Mouse (Mus musculus) E14TG2a.4 (cell line): ENCODE results near the gene Gm12216.
"Not testable (repeated sequence)": the region's sequence is repeated elsewhere in the genome, so short reads cannot be mapped to it uniquely, and the experiment has no call there.

Experiments
- H3K27me3 ChIP-seq: 2 replicates; pipeline ENCODE4 v1.6.1; 2014; ENCODE audit warnings: low read length, control low read depth; ENCODE audit not compliant: insufficient read depth
- H3K36me3 ChIP-seq: 2 replicates; pipeline ENCODE4 v1.6.1; 2014; ENCODE audit warnings: low read length, control low read depth; ENCODE audit not compliant: insufficient read depth
- H3K4me1 ChIP-seq: replicated peaks from 2 replicates; pipeline ENCODE4 v1.6.1; 2014; ENCODE audit warnings: low read depth, low read length, control low read depth
- H3K4me3 ChIP-seq: replicated peaks from 2 replicates; pipeline ENCODE4 v1.5.1; 2014; ENCODE audit warnings: mild to moderate bottlenecking, low read length
- H3K9me3 ChIP-seq: 2 replicates; pipeline ENCODE4 v1.6.1; 2014; ENCODE audit warnings: low read length, control low read depth
- CTCF ChIP-seq: conservative IDR thresholded peaks from 2 replicates; pipeline ENCODE4 v1.5.1; 2014; ENCODE audit warnings: low read length
- NANOG ChIP-seq: IDR thresholded peaks from 2 replicates; pipeline ENCODE4 v1.6.1; 2014; ENCODE audit warnings: borderline replicate concordance, low read length, mixed read lengths
- POU5F1 ChIP-seq: IDR thresholded peaks from 2 replicates; pipeline ENCODE4 v1.6.1; 2014; ENCODE audit warnings: low read length, borderline replicate concordance

Gene Gm12216

DNA sequence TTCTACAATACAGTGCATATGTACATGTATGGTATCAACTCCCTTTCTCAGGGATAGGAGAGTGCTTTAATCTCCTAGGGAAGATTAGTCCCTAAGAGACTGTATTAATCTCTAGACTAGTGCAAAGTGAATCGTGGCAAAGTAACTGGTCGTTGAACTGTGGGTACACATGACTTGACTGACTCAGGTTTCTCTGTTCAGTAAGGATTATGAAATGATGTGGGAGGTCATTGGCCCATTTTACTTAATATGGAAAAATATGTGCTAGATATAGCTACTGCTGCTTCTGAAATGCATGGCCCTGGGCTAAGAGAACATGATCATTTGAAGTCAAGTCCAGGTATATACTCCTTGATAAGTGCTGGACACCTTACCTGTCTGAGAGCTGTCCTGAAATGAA, 24.2 kb upstream of the Gm12216 start:
- Histone ChIP-seq H3K27me3 (no peaks in the 10 kb centered on the region), H3K4me3 (no peak overlapping the region), H3K4me1 (peaks cover 5% of the 10 kb centered on the region; the same call in 1 of the 2 replicates), H3K9me3 (no peaks in the 10 kb centered on the region), H3K36me3 (no peaks in the 10 kb centered on the region)
- TF ChIP-seq NANOG (no peak), CTCF (no peak), POU5F1 (no peak)

GRCm38 (mm10) chr11:53878096-53878495, 19.0 kb upstream of the Gm12216 start:
- not testable (repeated sequence) for H3K4me3 ChIP-seq, H3K36me3 ChIP-seq, H3K27me3 ChIP-seq, H3K9me3 ChIP-seq, H3K4me1 ChIP-seq

DNA sequence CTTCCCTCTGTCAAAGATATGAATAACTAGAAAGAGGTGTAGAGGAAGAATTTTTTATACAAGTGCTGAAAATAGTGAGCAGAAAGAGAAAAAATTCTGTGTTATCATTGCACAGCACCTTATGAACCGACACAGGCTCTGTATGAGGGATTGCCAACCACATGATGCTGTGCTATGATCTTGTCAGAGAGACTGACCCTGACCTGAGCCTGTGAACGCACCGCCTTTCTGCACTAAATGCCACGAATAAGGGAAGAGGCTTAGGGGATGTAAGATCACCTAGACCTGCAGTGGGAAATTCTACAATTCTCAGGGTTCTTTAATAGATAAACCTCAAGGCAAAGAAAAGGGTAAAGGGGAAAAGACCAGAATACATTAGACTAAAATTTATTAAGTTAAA, 17.4 kb upstream of the Gm12216 start:
- peaks cover 16% of the 10 kb centered on the region for H3K4me1 ChIP-seq
- H3K36me3 ChIP-seq, result peaks cover 16% of the 10 kb centered on the region
- H3K27me3 ChIP-seq, result no peaks in the 10 kb centered on the region
- no peak overlapping the region for H3K4me3 ChIP-seq
- TF ChIP-seq POU5F1, result no peak
- no peak for TF ChIP-seq NANOG
- no peak for TF ChIP-seq CTCF
- no peaks in the 10 kb centered on the region for H3K9me3 ChIP-seq

DNA sequence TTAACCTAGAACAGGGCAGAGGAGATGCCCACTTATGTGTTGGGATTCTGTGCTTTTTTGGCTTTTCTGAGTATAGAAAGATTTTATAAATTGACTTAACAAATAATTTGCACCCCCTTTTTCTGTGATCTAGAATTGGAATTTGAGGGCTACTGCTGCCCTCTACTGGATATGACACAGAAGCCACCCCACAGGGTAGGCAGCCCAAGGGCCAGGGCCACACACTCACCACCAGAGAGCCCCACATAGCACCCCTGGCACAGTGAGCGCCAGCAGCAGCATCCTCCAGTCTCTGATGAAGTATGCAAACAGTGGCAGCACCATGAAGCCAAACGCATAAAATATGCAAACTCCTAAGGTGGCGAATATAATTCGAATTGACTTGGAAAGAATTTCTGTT, 15.7 kb upstream of the Gm12216 start:
- peaks cover 19% of the 10 kb centered on the region for H3K4me1 ChIP-seq
- no peaks in the 10 kb centered on the region for H3K9me3 ChIP-seq
- peaks cover 24% of the 10 kb centered on the region for H3K36me3 ChIP-seq
- H3K4me3 ChIP-seq, result no peak overlapping the region
- H3K27me3 ChIP-seq, result no peaks in the 10 kb centered on the region
- TF ChIP-seq NANOG (no peak), POU5F1 (no peak), CTCF (peak; percentile 32)

- peak; percentile 18 for TF ChIP-seq CTCF
- not testable (repeated sequence) for H3K9me3 ChIP-seq, H3K4me3 ChIP-seq, H3K27me3 ChIP-seq
- H3K36me3 ChIP-seq, result peaks cover 27% of the 10 kb centered on the region
- peaks cover 19% of the 10 kb centered on the region for H3K4me1 ChIP-seq
Measured at GRCm38 (mm10) chr11:53873909-53874704, 15.1 kb upstream of the Gm12216 start.

DNA sequence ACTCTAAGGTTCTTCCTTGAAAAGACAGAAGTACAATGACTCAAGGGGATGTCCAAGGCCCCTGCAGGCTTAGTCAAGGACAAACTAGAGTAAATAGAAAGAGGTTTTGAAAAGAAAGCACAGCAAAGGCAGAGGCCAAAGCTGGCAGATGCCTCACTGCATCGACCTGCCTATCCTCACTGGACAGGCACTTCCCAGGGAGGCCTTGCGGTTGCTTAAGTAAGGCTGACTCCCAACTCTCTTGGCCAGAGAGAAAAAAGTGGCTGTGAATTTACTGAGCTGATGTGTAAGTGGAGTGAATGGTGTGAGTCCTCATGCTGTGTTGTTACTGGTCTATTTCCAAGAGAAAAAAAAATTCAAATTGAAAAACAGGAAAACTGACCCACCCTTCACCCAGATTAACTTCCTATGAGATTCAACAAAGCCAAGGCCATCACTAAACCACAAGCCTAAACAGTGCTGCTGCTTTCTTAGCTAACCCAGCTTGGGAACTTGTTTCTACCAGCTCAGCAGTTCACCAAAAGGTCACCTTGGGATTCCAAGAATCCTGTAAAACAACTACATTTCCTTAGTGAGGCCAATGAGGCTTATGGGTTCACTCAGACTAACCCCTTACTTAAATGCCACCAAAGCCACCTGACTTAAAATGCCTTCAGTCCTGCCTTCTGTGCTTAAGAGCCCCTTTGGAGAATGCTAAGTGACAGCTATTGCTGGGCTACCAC, 12.9 kb upstream of the Gm12216 start:
- Histone ChIP-seq H3K36me3 (peaks cover 27% of the 10 kb centered on the region), H3K9me3 (no peaks in the 10 kb centered on the region), H3K4me3 (no peak overlapping the region), H3K27me3 (no peaks in the 10 kb centered on the region), H3K4me1 (peaks cover 19% of the 10 kb centered on the region)
- no peak for TF ChIP-seq POU5F1
- no peak for TF ChIP-seq CTCF

GRCm38 (mm10) chr11:53869172-53869571, 10.1 kb upstream of the Gm12216 start:
- Histone ChIP-seq H3K9me3 (no peaks in the 10 kb centered on the region), H3K36me3 (peaks cover 31% of the 10 kb centered on the region), H3K27me3 (no peaks in the 10 kb centered on the region), H3K4me3 (no peak overlapping the region), H3K4me1 (peaks cover 15% of the 10 kb centered on the region)
- no peak for TF ChIP-seq POU5F1
- TF ChIP-seq NANOG, result no peak

- Histone ChIP-seq H3K36me3 (peaks cover 31% of the 10 kb centered on the region), H3K4me1 (peaks cover 15% of the 10 kb centered on the region)
- H3K9me3 ChIP-seq, H3K27me3 ChIP-seq, H3K4me3 ChIP-seq: not testable (repeated sequence)
- TF ChIP-seq CTCF, result 0 out of 2 replicates have a peak, but pooled peaks have one; percentile 7
Measured at GRCm38 (mm10) chr11:53868323-53868722, 9.3 kb upstream of the Gm12216 start.

DNA sequence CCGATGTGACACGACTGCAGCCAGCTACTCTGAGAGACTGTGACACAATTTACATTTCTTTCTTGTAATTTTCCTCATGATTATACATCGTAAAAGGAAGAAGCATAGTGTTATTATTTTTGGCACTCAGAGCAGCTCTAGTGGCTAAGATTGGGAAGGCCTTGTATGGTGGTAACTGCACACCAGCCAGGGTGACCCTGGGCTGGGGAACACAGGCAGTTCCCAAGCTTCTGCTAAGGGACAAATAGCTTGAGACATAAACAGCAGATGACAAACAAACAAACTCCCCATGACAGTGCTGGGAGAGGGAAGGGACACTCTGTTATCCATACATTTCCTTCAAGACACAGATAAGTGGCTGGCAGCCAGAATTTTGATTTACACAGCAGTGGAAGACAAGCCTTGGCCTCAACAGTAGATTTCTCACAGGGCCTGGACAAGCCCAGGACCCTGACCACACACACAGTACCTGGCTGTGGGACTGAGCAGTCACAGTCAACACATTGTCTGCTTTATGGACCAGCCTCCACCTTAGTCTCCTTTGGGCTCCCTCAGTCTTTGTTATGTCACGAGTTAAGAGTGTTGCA, 5.8 kb upstream of the Gm12216 start:
- H3K9me3 ChIP-seq, H3K27me3 ChIP-seq, H3K36me3 ChIP-seq, H3K4me1 ChIP-seq, H3K4me3 ChIP-seq: not testable (repeated sequence)

GRCm38 (mm10) chr11:53860944-53861343, 1.9 kb upstream of the Gm12216 start:
- not testable (repeated sequence) for H3K4me3 ChIP-seq, H3K9me3 ChIP-seq, H3K4me1 ChIP-seq, H3K36me3 ChIP-seq
- H3K27me3 ChIP-seq, result peaks cover 22% of the 10 kb centered on the region
